Mouse (Mus musculus) lung, postnatal 0 days (tissue): ENCODE measurements around the gene Rtp1.

Source experiments
- CTCF ChIP-seq: IDR thresholded peaks from 2 replicates; pipeline ENCODE4 v1.5.1; 2016; ENCODE audit warnings: antibody characterized with exemption, mild to moderate bottlenecking
- EP300 ChIP-seq: IDR thresholded peaks from 2 replicates; pipeline ENCODE4 v1.6.1; 2016; ENCODE audit warnings: antibody characterized with exemption, mild to moderate bottlenecking, control low read depth

GRCm38 (mm10) chr16:23412930-23413329, 16.0 kb upstream of the Rtp1 start:
- no peak for TF ChIP-seq EP300
- TF ChIP-seq CTCF = no peak
